Mouse (Mus musculus): ENCODE results near the gene Calhm5. TPM values are rescaled to one million over a fixed set of nuclear protein-coding genes. Genes with fewer than 3 reads are reported as not detected.

The Calhm5 gene
- polyA plus RNA-seq, 1 experiment = 0.14 TPM

- peak within 1 kb of the TSS; percentile 48 for H3K27ac ChIP-seq (ENCODE audit: insufficient read depth, low read depth, low read length)
Measured at GRCm38 (mm10) chr10:34127392-34128378, 31.4 kb upstream of the Calhm5 start, which contains the start of gene Calhm6. Gene Calhm6 (minus strand): TSS chr10:34127984.

GRCm38 (mm10) chr10:34118421-34118820 lies 22.1 kb upstream of the Calhm5 start:
- 88% methylated on average over 2 of the region's 2 CpGs for WGBS
- no peaks in the 10 kb centered on the region for H3K4me1 ChIP-seq (ENCODE audit: control insufficient read depth, insufficient read depth, insufficient read length, low read length)
- H3K36me3 ChIP-seq (ENCODE audit: control insufficient read depth, insufficient read depth, low read length) = no peaks in the 10 kb centered on the region
- H3K27me3 ChIP-seq (ENCODE audit: control insufficient read depth, insufficient read depth, low read length) = no peaks in the 10 kb centered on the region
- no peak for TF ChIP-seq POLR2A (IDR thresholded peaks at IDR 0.05; ENCODE audit: low read depth, low read length)
- H3K27ac ChIP-seq (ENCODE audit: insufficient read depth, low read depth, low read length) = no peak overlapping the region
- no peak overlapping the region for H3K4me3 ChIP-seq (ENCODE audit: low read depth, low read length)

More at GRCm38 (mm10) chr10:34127392-34128378, 31.4 kb upstream of the Calhm5 start, which contains the start of gene Calhm6:
- Histone ChIP-seq H3K4me3 (ENCODE audit: low read depth, low read length) (peak within 1 kb of the TSS; percentile 67), H3K27me3 (ENCODE audit: control insufficient read depth, insufficient read depth, low read length) (no peaks in the 10 kb centered on the region), H3K36me3 (ENCODE audit: control insufficient read depth, insufficient read depth, low read length) (no peaks in the 10 kb centered on the region), H3K4me1 (ENCODE audit: control insufficient read depth, insufficient read depth, insufficient read length, low read length) (peaks cover 6% of the 10 kb centered on the region; the same call in 1 of the 2 replicates)
- WGBS = 10% methylated on average over 44 of the region's 44 CpGs
- TF ChIP-seq CTCF (IDR thresholded peaks at IDR 0.05; ENCODE audit: extremely low read depth, insufficient read length, insufficient replicate concordance, low read depth, low read length) = no peak
- TF ChIP-seq POLR2A (IDR thresholded peaks at IDR 0.05; ENCODE audit: low read depth, low read length) = no peak

GRCm38 (mm10) chr10:34117770-34118169 lies 21.5 kb upstream of the Calhm5 start:
- no peaks in the 10 kb centered on the region for H3K36me3 ChIP-seq (ENCODE audit: control insufficient read depth, insufficient read depth, low read length)
- H3K4me3 ChIP-seq (ENCODE audit: low read depth, low read length) = no peak overlapping the region
- H3K27ac ChIP-seq (ENCODE audit: insufficient read depth, low read depth, low read length) = no peak overlapping the region
- H3K4me1 ChIP-seq (ENCODE audit: control insufficient read depth, insufficient read depth, insufficient read length, low read length) = no peaks in the 10 kb centered on the region
- no peaks in the 10 kb centered on the region for H3K27me3 ChIP-seq (ENCODE audit: control insufficient read depth, insufficient read depth, low read length)
- TF ChIP-seq POLR2A (IDR thresholded peaks at IDR 0.05; ENCODE audit: low read depth, low read length) (no peak), CTCF (IDR thresholded peaks at IDR 0.05; ENCODE audit: extremely low read depth, insufficient read length, insufficient replicate concordance, low read depth, low read length) (no peak)

- WGBS = 20% methylated on average over 3 of the region's 3 CpGs
- H3K4me1 ChIP-seq (ENCODE audit: control insufficient read depth, insufficient read depth, insufficient read length, low read length) = no peaks in the 10 kb centered on the region
- no peak for TF ChIP-seq CTCF (IDR thresholded peaks at IDR 0.05; ENCODE audit: extremely low read depth, insufficient read length, insufficient replicate concordance, low read depth, low read length)
- no peak for TF ChIP-seq POLR2A (IDR thresholded peaks at IDR 0.05; ENCODE audit: low read depth, low read length)
Measured at GRCm38 (mm10) chr10:34117131-34117530, 20.8 kb upstream of the Calhm5 start.

GRCm38 (mm10) chr10:34111964-34112738 lies 15.8 kb upstream of the Calhm5 start:
- no peaks in the 10 kb centered on the region for H3K36me3 ChIP-seq (ENCODE audit: control insufficient read depth, insufficient read depth, low read length)
- no peaks in the 10 kb centered on the region for H3K27me3 ChIP-seq (ENCODE audit: control insufficient read depth, insufficient read depth, low read length)
- no peak overlapping the region for H3K4me3 ChIP-seq (ENCODE audit: low read depth, low read length)
- no peak for TF ChIP-seq POLR2A (IDR thresholded peaks at IDR 0.05; ENCODE audit: low read depth, low read length)
- TF ChIP-seq CTCF (IDR thresholded peaks at IDR 0.05; ENCODE audit: extremely low read depth, insufficient read length, insufficient replicate concordance, low read depth, low read length) = no peak
- H3K27ac ChIP-seq (ENCODE audit: insufficient read depth, low read depth, low read length) = no peak overlapping the region
- 84% methylated on average over 4 of the region's 4 CpGs for WGBS
- H3K4me1 ChIP-seq (ENCODE audit: control insufficient read depth, insufficient read depth, insufficient read length, low read length) = no peaks in the 10 kb centered on the region

More at GRCm38 (mm10) chr10:34117131-34117530, 20.8 kb upstream of the Calhm5 start:
- Histone ChIP-seq H3K4me3 (ENCODE audit: low read depth, low read length) (no peak overlapping the region), H3K36me3 (ENCODE audit: control insufficient read depth, insufficient read depth, low read length) (no peaks in the 10 kb centered on the region), H3K27ac (ENCODE audit: insufficient read depth, low read depth, low read length) (no peak overlapping the region), H3K27me3 (ENCODE audit: control insufficient read depth, insufficient read depth, low read length) (no peaks in the 10 kb centered on the region)

- H3K4me1 ChIP-seq (ENCODE audit: control insufficient read depth, insufficient read depth, insufficient read length, low read length) = no peaks in the 10 kb centered on the region
- H3K36me3 ChIP-seq (ENCODE audit: control insufficient read depth, insufficient read depth, low read length) = no peaks in the 10 kb centered on the region
- no peak overlapping the region for H3K27ac ChIP-seq (ENCODE audit: insufficient read depth, low read depth, low read length)
- no peak for TF ChIP-seq CTCF (IDR thresholded peaks at IDR 0.05; ENCODE audit: extremely low read depth, insufficient read length, insufficient replicate concordance, low read depth, low read length)
- no peak for TF ChIP-seq POLR2A (IDR thresholded peaks at IDR 0.05; ENCODE audit: low read depth, low read length)
- no peaks in the 10 kb centered on the region for H3K27me3 ChIP-seq (ENCODE audit: control insufficient read depth, insufficient read depth, low read length)
- H3K4me3 ChIP-seq (ENCODE audit: low read depth, low read length) = no peak overlapping the region
- 77% methylated on average over 13 of the region's 13 CpGs for WGBS
Measured at GRCm38 (mm10) chr10:34110863-34111465, 14.6 kb upstream of the Calhm5 start.

Measured in small intestine, adult 2 months (tissue).